ENCODE assay signal across 13 mouse cellular contexts in genomic region chr12:104433951-104434735, GRCm38 (mm10). TPM values are rescaled to one million over a fixed set of nuclear protein-coding genes. Genes with fewer than 3 reads are reported as not detected.
DNase-seq lines count a peak whose midpoint lies in the region; ATAC-seq and TF ChIP-seq lines count a peak whose summit lies in the region.
"Had no signal": no experiment of that assay in that cellular context is flagged by ENCODE, and none has a peak within 500 bp of the region (broad histone marks: within the 10 kb centered on the region; RNA-seq: fewer than 3 reads in every experiment).

No protein-coding gene starts in this region.

- no peaks in the 10 kb centered on the region for H3K27me3 ChIP-seq in kidney, embryonic 16.5 days (ENCODE audit: insufficient read depth, low read length)
- H3K27me3 ChIP-seq in midbrain, embryonic 16.5 days (ENCODE audit: control insufficient read depth, insufficient read depth, low read depth, low read length): 0 out of 2 replicates have a peak, but pooled peaks cover 3% of the 10 kb centered on the region
- no peaks in the 10 kb centered on the region for H3K27me3 ChIP-seq in forebrain, embryonic 16.5 days (replicated peaks; ENCODE audit: control insufficient read depth, insufficient read depth, low read length)
- H3K27me3 ChIP-seq in liver, postnatal 0 days (ENCODE audit: insufficient read depth, low read length): no peaks in the 10 kb centered on the region
- H3K27me3 ChIP-seq: embryonic facial prominence, embryonic 12.5 days had no signal

- no peaks in the 10 kb centered on the region for H3K9me3 ChIP-seq in kidney, embryonic 16.5 days (ENCODE audit: low read length)
- H3K9me3 ChIP-seq in midbrain, embryonic 16.5 days (replicated peaks; ENCODE audit: control insufficient read depth, low read length, poor library complexity, severe bottlenecking): no peaks in the 10 kb centered on the region
- no peaks in the 10 kb centered on the region for H3K9me3 ChIP-seq in forebrain, embryonic 16.5 days (ENCODE audit: control insufficient read depth, low read length)
- no peaks in the 10 kb centered on the region for H3K9me3 ChIP-seq in liver, postnatal 0 days (ENCODE audit: low read length)
- H3K9me3 ChIP-seq: embryonic facial prominence, embryonic 12.5 days; forebrain, embryonic 15.5 days had no signal

- no peak overlapping the region for H3K27ac ChIP-seq in kidney, embryonic 16.5 days (ENCODE audit: low read length)
- no peak overlapping the region for H3K27ac ChIP-seq in midbrain, embryonic 16.5 days (ENCODE audit: low read length)
- H3K27ac ChIP-seq in forebrain, embryonic 16.5 days (ENCODE audit: low read length): no peak overlapping the region
- H3K27ac ChIP-seq in liver, postnatal 0 days (ENCODE audit: low read depth): no peak overlapping the region
- H3K27ac ChIP-seq: embryonic facial prominence, embryonic 12.5 days; forebrain, embryonic 15.5 days had no signal

- no peaks in the 10 kb centered on the region for H3K36me3 ChIP-seq in kidney, embryonic 16.5 days (ENCODE audit: insufficient read depth, low read length)
- no peaks in the 10 kb centered on the region for H3K36me3 ChIP-seq in midbrain, embryonic 16.5 days (ENCODE audit: control insufficient read depth, insufficient read depth, low read length)
- H3K36me3 ChIP-seq in forebrain, embryonic 16.5 days (ENCODE audit: control insufficient read depth, insufficient read depth): no peaks in the 10 kb centered on the region
- no peaks in the 10 kb centered on the region for H3K36me3 ChIP-seq in liver, postnatal 0 days (replicated peaks; ENCODE audit: insufficient read depth, low read length)
- H3K36me3 ChIP-seq: embryonic facial prominence, embryonic 12.5 days; forebrain, embryonic 15.5 days had no signal

- no peak overlapping the region for H3K9ac ChIP-seq in kidney, embryonic 16.5 days (replicated peaks; ENCODE audit: low read length)
- H3K9ac ChIP-seq in midbrain, embryonic 16.5 days (ENCODE audit: low read depth, low read length): no peak overlapping the region
- H3K9ac ChIP-seq in forebrain, embryonic 16.5 days (replicated peaks; ENCODE audit: low read depth, low read length): no peak overlapping the region
- no peak overlapping the region for H3K9ac ChIP-seq in liver, postnatal 0 days (replicated peaks)
- H3K9ac ChIP-seq: embryonic facial prominence, embryonic 12.5 days; forebrain, embryonic 15.5 days had no signal

- H3K4me3 ChIP-seq in kidney, embryonic 16.5 days (ENCODE audit: low read length): peak overlapping the region; percentile 10
- H3K4me3 ChIP-seq in midbrain, embryonic 16.5 days (ENCODE audit: low read depth, low read length): no peak overlapping the region
- no peak overlapping the region for H3K4me3 ChIP-seq in forebrain, embryonic 16.5 days (replicated peaks; ENCODE audit: low read length)
- H3K4me3 ChIP-seq in liver, postnatal 0 days (ENCODE audit: low read depth, low read length): no peak overlapping the region
- H3K4me3 ChIP-seq: embryonic facial prominence, embryonic 12.5 days; forebrain, embryonic 15.5 days had no signal

- no peak for TF ChIP-seq EP300 in liver, postnatal 0 days (IDR thresholded peaks at IDR 0.05; ENCODE audit: low read depth)

- TF ChIP-seq CTCF in liver, postnatal 0 days (IDR thresholded peaks at IDR 0.05; ENCODE audit: low read depth): no peak

- H3K4me1 ChIP-seq in kidney, embryonic 16.5 days (ENCODE audit: insufficient read depth, low read length): peaks cover 9% of the 10 kb centered on the region; the same call in 1 of the 2 replicates
- no peaks in the 10 kb centered on the region for H3K4me1 ChIP-seq in midbrain, embryonic 16.5 days (ENCODE audit: control insufficient read depth, insufficient read depth, low read length)
- H3K4me1 ChIP-seq in forebrain, embryonic 16.5 days (replicated peaks; ENCODE audit: control insufficient read depth, insufficient read depth, low read length): no peaks in the 10 kb centered on the region
- no peaks in the 10 kb centered on the region for H3K4me1 ChIP-seq in liver, postnatal 0 days (ENCODE audit: insufficient read depth)
- H3K4me1 ChIP-seq: embryonic facial prominence, embryonic 12.5 days had no signal

- H3K4me2 ChIP-seq in kidney, embryonic 16.5 days (replicated peaks; ENCODE audit: low read depth, low read length): peak overlapping the region; percentile 42
- H3K4me2 ChIP-seq in midbrain, embryonic 16.5 days (ENCODE audit: low read length): peak overlapping the region; percentile 6; the same call in 1 of the 2 replicates
- no peak overlapping the region for H3K4me2 ChIP-seq in forebrain, embryonic 16.5 days (ENCODE audit: low read length)
- H3K4me2 ChIP-seq in liver, postnatal 0 days (ENCODE audit: low read depth, low read length): no peak overlapping the region
- H3K4me2 ChIP-seq: embryonic facial prominence, embryonic 12.5 days; forebrain, embryonic 15.5 days had no signal

- WGBS in kidney, embryonic 16.5 days: 51% methylated on average over 20 of the region's 20 CpGs
- 57% methylated on average over 20 of the region's 20 CpGs for WGBS in midbrain, embryonic 16.5 days
- 75% methylated on average over 20 of the region's 20 CpGs for WGBS in forebrain, embryonic 16.5 days
- WGBS in liver, postnatal 0 days (ENCODE audit: insufficient replicate concordance): 79% methylated on average over 20 of the region's 20 CpGs

- peak; percentile 61 for ATAC-seq in kidney, embryonic 16.5 days (ENCODE audit: low FRiP score, low TSS enrichment)
- peak; percentile 40 for ATAC-seq in midbrain, embryonic 16.5 days
- ATAC-seq in forebrain, embryonic 16.5 days: no peak; the same call in 1 of the 2 replicates
- no peak for ATAC-seq in liver, postnatal 0 days
- ATAC-seq: forebrain, embryonic 15.5 days; lung, postnatal 0 days had no signal

- peak; percentile 28 for DNase-seq in adrenal gland, postnatal 10 days
- no peak for DNase-seq in adrenal gland, postnatal 4 days (ENCODE audit: low spot score in 2 of 2)
- DNase-seq in adrenal gland, postnatal 36 days: peak; percentile 34 to 55
- no peak for DNase-seq in thymus, postnatal 14 days
- no peak for DNase-seq in liver, postnatal 0 days
- DNase-seq: left cerebral cortex, postnatal 4 days had no signal

RNA-seq across cellular contexts. Expression of gene Serpina3n, which starts 27.6 kb away (rescaled TPM):
- 100 to 1,000 TPM in 1 of 2 experiments, 10 to 100 TPM in 1; 59.9 to 180 TPM for total RNA-seq in adrenal gland, postnatal 10 days (2021)
- total RNA-seq in adrenal gland, postnatal 4 days (2021): 10 to 100 TPM in 1 of 2 experiments, 1 to 10 TPM in 1; 2.4 to 57.1 TPM
- total RNA-seq in adrenal gland, postnatal 36 days (2021): 10 to 100 TPM in 1 of 2 experiments, 1 to 10 TPM in 1; 4.4 to 18.2 TPM
- not detected in 2 replicates for polyA plus RNA-seq in kidney, embryonic 16.5 days (2015; fragmentation: Nextera tagmentation; extraction: Ambion mirVana)
- 0.32 and 1.4 TPM in 2 replicates for polyA plus RNA-seq in midbrain, embryonic 16.5 days (2015; fragmentation: Nextera tagmentation; extraction: Ambion mirVana)
- polyA plus RNA-seq in forebrain, embryonic 16.5 days (2015; fragmentation: Nextera tagmentation; extraction: Ambion mirVana): 0.22 TPM in 1 of 2 replicates, not detected in the other
- 302 and 340 TPM in 2 replicates for polyA plus RNA-seq in liver, postnatal 0 days (2015; fragmentation: Nextera tagmentation; extraction: Ambion mirVana)
- total RNA-seq: neutrophil, adult 5-6 weeks had no signal
- polyA plus RNA-seq: forebrain, embryonic 15.5 days had no signal

RNA-seq across cellular contexts. Expression of gene Gsc, which starts 39.0 kb away (rescaled TPM):
- under 1 TPM in 1 of 2 experiments, not detected in 1; 0.39 TPM for total RNA-seq in adrenal gland, postnatal 10 days (2021)
- under 1 TPM; 0.31 to 0.39 TPM for total RNA-seq in adrenal gland, postnatal 4 days (2021)
- total RNA-seq in adrenal gland, postnatal 36 days (2021): not detected
- polyA plus RNA-seq in kidney, embryonic 16.5 days (2015; fragmentation: Nextera tagmentation; extraction: Ambion mirVana): not detected in 2 replicates
- 0.50 and 1.0 TPM in 2 replicates for polyA plus RNA-seq in midbrain, embryonic 16.5 days (2015; fragmentation: Nextera tagmentation; extraction: Ambion mirVana)
- not detected in 2 replicates for polyA plus RNA-seq in forebrain, embryonic 16.5 days (2015; fragmentation: Nextera tagmentation; extraction: Ambion mirVana)
- polyA plus RNA-seq in liver, postnatal 0 days (2015; fragmentation: Nextera tagmentation; extraction: Ambion mirVana): not detected in 2 replicates
- total RNA-seq: left cerebral cortex, postnatal 4 days; neutrophil, adult 5-6 weeks had no signal
- polyA plus RNA-seq: lung, postnatal 0 days had no signal

Comparison
In these comparisons a context has a peak if more than half of its experiments do, and no peak if none do; other contexts are left out.
1. DNase-seq: peak in adrenal gland, postnatal 10 days (single experiment) and adrenal gland, postnatal 36 days (2 of 2); none in adrenal gland, postnatal 4 days (0 of 2), thymus, postnatal 14 days (single experiment) and liver, postnatal 0 days (single experiment).
2. ATAC-seq: peak in kidney, embryonic 16.5 days (single experiment) and midbrain, embryonic 16.5 days (single experiment); none in forebrain, embryonic 16.5 days (single experiment) and liver, postnatal 0 days (single experiment).
3. H3K4me2 ChIP-seq: peak in kidney, embryonic 16.5 days (single experiment) and midbrain, embryonic 16.5 days (single experiment); none in forebrain, embryonic 16.5 days (single experiment) and liver, postnatal 0 days (single experiment).
4. RNA of gene Serpina3n, which starts 27.6 kb away (polyA plus RNA-seq): 302 to 340 TPM in liver, postnatal 0 days; 0.32 to 1.4 TPM in midbrain, embryonic 16.5 days, 0.22 TPM in forebrain, embryonic 16.5 days and not detected in kidney, embryonic 16.5 days; every median in the first group is over 100 times any median in the second.